Mouse (Mus musculus) heart, embryonic 15.5 days (tissue): ENCODE data around the gene Becn1. TPM values are rescaled to one million over a fixed set of nuclear protein-coding genes. Genes with fewer than 3 reads are reported as not detected.
A peak's percentile ranks its signal among the peaks of the same experiment; 100 is the strongest.

Experiments
- ATAC-seq: fragments of 200-750 bp; cut with Nextera tagmentation; replicated peaks from 2 replicates; pipeline ENCODE4 v1.8.0; 2017; ENCODE audit warnings: low read depth, moderate TSS enrichment; ENCODE audit not compliant: insufficient number of reproducible peaks, insufficient read depth, low FRiP score
- H3K27ac ChIP-seq: fragments of 300-500 bp; sonication (generic); 2 replicates; pipeline ENCODE4 v1.5.1; 2015; ENCODE audit warnings: mild to moderate bottlenecking, inconsistent platforms
- H3K27me3 ChIP-seq: fragments of 300-500 bp; sonication (generic); 2 replicates; pipeline ENCODE4 v1.6.1; 2015; ENCODE audit warnings: inconsistent platforms
- H3K36me3 ChIP-seq: fragments of 300-500 bp; sonication (generic); 2 replicates; pipeline ENCODE4 v1.6.1; 2015; ENCODE audit warnings: mild to moderate bottlenecking, inconsistent platforms
- H3K4me1 ChIP-seq: fragments of 300-500 bp; sonication (generic); replicated peaks from 2 replicates; pipeline ENCODE4 v1.6.1; 2015; ENCODE audit warnings: inconsistent platforms
- H3K4me2 ChIP-seq: fragments of 300-500 bp; sonication (generic); 2 replicates; pipeline ENCODE4 v1.6.1; 2015; ENCODE audit warnings: inconsistent platforms, mild to moderate bottlenecking, moderate library complexity
- H3K4me3 ChIP-seq: fragments of 300-500 bp; sonication (generic); 2 replicates; pipeline ENCODE4 v1.5.1; 2015; ENCODE audit warnings: mild to moderate bottlenecking, inconsistent platforms
- H3K9ac ChIP-seq: fragments of 300-500 bp; sonication (generic); 2 replicates; pipeline ENCODE4 v1.6.1; 2015; ENCODE audit warnings: mild to moderate bottlenecking, inconsistent platforms
- H3K9me3 ChIP-seq: fragments of 300-500 bp; sonication (generic); replicated peaks from 2 replicates; pipeline ENCODE4 v1.6.1; 2016; ENCODE audit warnings: inconsistent platforms
- WGBS: fragments of 180-500 bp; shearing (Covaris S2); methylation state at CpG from one replicate; pipeline ENCODE4 v1.1.7; 2015; ENCODE audit warnings: mixed read lengths; 5-methylcytosine and 5-hydroxymethylcytosine counted together
- polyA plus RNA-seq: library from polyadenylated mRNA; unstranded; fragments of >200 nt; fragmentation: Nextera tagmentation; extraction: Ambion mirVana; gene quantifications from 2 replicates; pipeline ENCODE4 v1.2.1, GENCODE M21; 2015

Gene Becn1
- polyA plus RNA-seq, 1 experiment from 2014 or later, result 114 TPM

DNA sequence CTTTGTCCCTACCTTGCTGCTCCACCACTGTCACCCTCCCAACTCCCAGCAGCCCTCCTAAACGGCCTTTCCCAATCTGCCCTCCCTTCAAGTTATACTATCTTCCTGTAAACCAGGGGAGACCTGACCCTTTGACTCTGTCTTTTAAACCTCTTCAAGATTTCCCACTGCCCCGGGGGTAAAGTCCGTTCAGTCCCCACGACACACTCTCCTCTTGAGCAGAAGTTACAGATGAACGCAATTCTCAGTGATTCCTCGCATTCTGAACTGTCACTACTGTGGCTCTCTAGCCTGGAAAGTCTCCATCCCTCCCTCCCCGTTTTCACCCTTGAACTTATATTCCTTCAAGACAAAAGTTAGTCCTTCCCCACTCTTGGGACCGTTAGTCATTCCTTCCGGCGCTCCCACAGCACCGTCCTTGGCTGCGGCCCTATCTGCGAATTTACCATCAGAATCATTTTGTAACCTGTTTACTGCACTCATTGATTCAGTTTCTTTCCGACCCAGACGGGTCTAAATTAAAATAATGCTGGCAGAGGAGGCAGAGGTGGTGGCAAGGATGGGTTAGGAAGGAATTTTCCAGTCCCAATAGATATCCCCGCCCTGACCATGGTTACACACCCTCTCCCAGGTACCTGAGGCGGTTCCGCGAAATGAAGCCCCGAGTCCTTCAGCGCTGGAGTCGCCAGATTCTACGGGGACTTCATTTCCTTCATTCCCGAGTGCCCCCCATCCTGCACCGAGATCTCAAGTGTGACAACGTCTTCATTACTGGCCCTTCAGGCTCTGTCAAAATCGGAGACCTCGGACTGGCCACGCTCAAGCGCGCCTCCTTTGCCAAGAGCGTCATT, 38.7 kb downstream of the Becn1 start:
- H3K27ac ChIP-seq, result no peak overlapping the region
- peaks cover 46% of the 10 kb centered on the region for H3K27me3 ChIP-seq
- ATAC-seq, result no peak
- 12% methylated on average over 32 of the region's 32 CpGs for WGBS
- H3K4me3 ChIP-seq, result peak overlapping the region; percentile 36
- H3K36me3 ChIP-seq, result no peaks in the 10 kb centered on the region
- H3K4me2 ChIP-seq, result peak overlapping the region; percentile 97
- H3K9ac ChIP-seq, result no peak overlapping the region
- peaks cover 60% of the 10 kb centered on the region for H3K4me1 ChIP-seq
- H3K9me3 ChIP-seq, result no peaks in the 10 kb centered on the region

GRCm38 (mm10) chr11:101262272-101262967, 39.7 kb downstream of the Becn1 start:
- Histone ChIP-seq H3K9ac (peak overlapping the region; percentile 16; the same call in 1 of the 2 replicates), H3K4me3 (peak overlapping the region; percentile 36), H3K27me3 (peaks cover 46% of the 10 kb centered on the region), H3K4me2 (peak overlapping the region; percentile 97), H3K4me1 (peaks cover 64% of the 10 kb centered on the region), H3K27ac (no peak overlapping the region), H3K9me3 (no peaks in the 10 kb centered on the region), H3K36me3 (0 out of 2 replicates have a peak, but pooled peaks cover 4% of the 10 kb centered on the region)
- WGBS, result 4% methylated on average over 24 of the region's 24 CpGs
- no peak for ATAC-seq

- Histone ChIP-seq H3K27ac (peak overlapping the region; percentile 82), H3K4me3 (peak overlapping the region; percentile 65), H3K36me3 (0 out of 2 replicates have a peak, but pooled peaks cover 4% of the 10 kb centered on the region), H3K9me3 (no peaks in the 10 kb centered on the region), H3K4me2 (peak overlapping the region; percentile 97), H3K27me3 (peaks cover 37% of the 10 kb centered on the region), H3K4me1 (peaks cover 73% of the 10 kb centered on the region), H3K9ac (peak overlapping the region; percentile 73)
- no peak for ATAC-seq
- WGBS, result 2% methylated on average over 30 of the region's 30 CpGs
These were observed 41.2 kb downstream of the Becn1 start for GRCm38 (mm10) chr11:101260826-101261380.

DNA sequence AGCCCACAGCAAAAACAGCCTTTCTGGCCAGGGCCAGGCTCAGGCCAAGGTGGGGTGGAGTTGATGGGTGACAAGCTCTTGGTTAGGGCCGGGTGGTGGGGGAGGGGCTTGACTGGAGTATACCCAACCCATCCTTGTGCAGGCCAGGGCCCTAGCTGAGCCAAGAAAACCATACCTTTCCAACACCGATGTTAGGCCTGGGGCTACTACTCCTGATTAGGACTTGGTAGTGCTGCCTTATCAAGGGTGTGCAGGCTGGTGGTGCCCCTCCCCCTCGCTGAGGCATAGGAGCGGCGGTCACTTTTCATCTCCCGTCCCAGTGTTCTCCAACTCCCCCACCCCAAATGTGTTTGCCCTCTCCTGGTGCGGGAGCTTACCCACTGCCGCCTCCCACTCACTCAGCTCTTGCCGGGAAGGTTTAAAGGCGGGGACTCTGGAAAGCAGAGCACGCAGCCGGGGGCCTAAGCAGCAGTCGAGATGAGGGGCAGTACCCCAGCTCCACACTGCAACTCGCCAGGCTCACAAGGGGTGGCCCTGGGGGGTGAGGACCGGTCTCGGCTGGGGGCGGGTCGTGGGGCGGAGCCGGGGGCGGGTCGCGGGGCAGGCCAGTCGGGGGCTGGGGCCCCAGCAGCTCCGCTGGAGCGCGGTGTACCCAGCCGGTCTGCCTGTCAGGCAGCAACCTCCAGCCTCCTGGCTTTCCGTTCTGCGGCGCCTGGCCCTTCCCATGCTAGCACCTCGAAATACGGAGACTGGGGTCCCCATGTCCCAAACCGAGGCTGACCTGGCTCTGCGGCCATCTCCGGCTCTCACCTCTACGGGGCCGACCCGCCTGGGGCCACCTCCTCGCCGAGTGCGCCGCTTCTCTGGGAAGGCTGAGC, 41.9 kb downstream of the Becn1 start, which contains the start of gene Wnk4:
TSS of gene Wnk4 (plus strand) at position 620 of the 878 bp plus-strand sequence.
- WGBS, result under 1% methylated on average over 40 of the region's 43 CpGs
- H3K4me1 ChIP-seq, result peaks cover 75% of the 10 kb centered on the region

DNA sequence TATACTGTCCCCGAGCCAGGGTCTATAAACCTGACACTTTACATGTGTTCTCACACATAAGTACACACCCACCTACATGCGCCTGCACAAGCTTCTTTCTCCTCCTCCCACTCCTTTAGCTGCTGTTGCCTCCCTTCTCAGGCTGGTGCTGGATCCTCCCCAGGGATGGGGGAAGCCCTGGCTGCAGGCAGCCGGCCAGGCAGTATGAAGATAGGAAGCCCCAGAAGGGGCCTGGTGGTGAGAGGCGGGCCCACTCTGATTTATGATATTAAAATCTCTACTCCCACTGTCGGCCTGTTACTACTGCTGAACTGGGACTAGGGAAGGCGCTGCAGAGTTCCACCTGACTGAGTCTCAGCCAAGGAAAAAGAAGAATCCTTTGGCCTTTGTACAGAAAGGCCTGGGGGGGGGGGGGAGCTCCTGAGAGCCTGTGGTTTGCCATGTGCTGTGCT, 42.8 kb downstream of the Becn1 start:
- 0 out of 2 replicates have a peak, but pooled peaks cover 4% of the 10 kb centered on the region for H3K36me3 ChIP-seq
- H3K27me3 ChIP-seq, result peaks cover 25% of the 10 kb centered on the region
- H3K4me1 ChIP-seq, result peaks cover 74% of the 10 kb centered on the region
- 13% methylated on average over 6 of the region's 6 CpGs for WGBS
- ATAC-seq, result peak; percentile 36; the same call in 1 of the 2 replicates
- peak overlapping the region; percentile 82 for H3K27ac ChIP-seq
- 0 out of 2 replicates have a peak overlapping the region, but pooled peaks have one; percentile 22 for H3K9ac ChIP-seq
- no peaks in the 10 kb centered on the region for H3K9me3 ChIP-seq
- peak overlapping the region; percentile 97 for H3K4me2 ChIP-seq
- H3K4me3 ChIP-seq, result peak overlapping the region; percentile 65; the same call in 1 of the 2 replicates

More for the DNA sequence above, 41.9 kb downstream of the Becn1 start, which contains the start of gene Wnk4:
- Histone ChIP-seq H3K27me3 (peaks cover 32% of the 10 kb centered on the region), H3K27ac (peak within 1 kb of the TSS; percentile 82), H3K9me3 (no peaks in the 10 kb centered on the region), H3K9ac (peak within 1 kb of the TSS; percentile 73), H3K4me2 (peak within 1 kb of the TSS; percentile 97), H3K36me3 (0 out of 2 replicates have a peak, but pooled peaks cover 4% of the 10 kb centered on the region), H3K4me3 (peak within 1 kb of the TSS; percentile 65)
- ATAC-seq, result peak; percentile 83

DNA sequence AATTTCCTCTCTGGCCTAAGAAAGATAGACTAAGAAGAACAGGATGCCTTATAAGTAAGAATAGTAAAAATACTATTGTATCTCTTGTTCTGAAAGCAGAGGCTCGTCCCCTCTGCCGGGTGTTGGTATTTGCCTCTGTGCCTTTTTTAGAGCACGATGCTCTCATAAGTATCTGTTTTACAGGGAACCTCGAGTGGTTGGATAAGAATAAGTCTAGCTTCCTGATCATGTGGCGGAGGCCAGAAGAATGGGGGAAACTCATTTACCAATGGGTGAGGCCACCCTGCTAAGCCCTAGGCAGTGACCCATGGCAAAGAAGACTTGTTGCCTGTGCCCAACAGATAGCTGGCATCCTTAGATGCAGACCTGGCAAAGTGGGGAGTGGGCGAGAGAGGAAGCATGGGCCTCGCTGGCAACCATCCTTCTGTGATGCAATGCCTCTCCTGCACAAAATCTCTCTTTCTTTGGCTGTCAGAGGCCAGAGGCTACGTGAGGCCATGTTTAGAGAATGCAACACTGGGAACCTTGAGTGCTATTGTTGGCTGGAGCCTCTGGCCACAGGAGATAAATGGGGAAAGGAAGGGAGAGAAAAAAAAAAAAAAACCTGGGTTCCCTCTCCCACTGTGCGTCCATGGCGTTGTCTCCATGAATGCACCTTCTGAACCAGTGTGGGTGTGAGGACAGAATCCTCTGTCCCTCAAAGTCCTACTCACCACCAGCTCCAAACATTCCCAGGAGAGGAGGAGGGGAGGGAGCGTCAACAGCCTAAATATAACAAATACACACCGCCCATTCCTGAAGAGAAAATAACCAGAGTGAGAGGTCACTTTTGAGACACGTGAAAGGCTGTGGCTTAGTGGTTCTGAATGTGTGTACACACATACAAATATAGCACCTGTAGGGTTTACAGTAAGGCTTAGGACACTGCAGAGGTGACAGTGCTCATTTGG, 46.0 kb downstream of the Becn1 start:
- no peak overlapping the region for H3K4me3 ChIP-seq
- H3K9me3 ChIP-seq, result no peaks in the 10 kb centered on the region
- no peak overlapping the region; the same call in 1 of the 2 replicates for H3K4me2 ChIP-seq
- WGBS, result 51% methylated on average over 13 of the region's 13 CpGs
- peak overlapping the region; percentile 77 for H3K27ac ChIP-seq
- no peaks in the 10 kb centered on the region for H3K27me3 ChIP-seq
- H3K4me1 ChIP-seq, result peaks cover 60% of the 10 kb centered on the region
- 0 out of 2 replicates have a peak, but pooled peaks cover 4% of the 10 kb centered on the region for H3K36me3 ChIP-seq
- no peak overlapping the region for H3K9ac ChIP-seq
- ATAC-seq, result no peak

DNA sequence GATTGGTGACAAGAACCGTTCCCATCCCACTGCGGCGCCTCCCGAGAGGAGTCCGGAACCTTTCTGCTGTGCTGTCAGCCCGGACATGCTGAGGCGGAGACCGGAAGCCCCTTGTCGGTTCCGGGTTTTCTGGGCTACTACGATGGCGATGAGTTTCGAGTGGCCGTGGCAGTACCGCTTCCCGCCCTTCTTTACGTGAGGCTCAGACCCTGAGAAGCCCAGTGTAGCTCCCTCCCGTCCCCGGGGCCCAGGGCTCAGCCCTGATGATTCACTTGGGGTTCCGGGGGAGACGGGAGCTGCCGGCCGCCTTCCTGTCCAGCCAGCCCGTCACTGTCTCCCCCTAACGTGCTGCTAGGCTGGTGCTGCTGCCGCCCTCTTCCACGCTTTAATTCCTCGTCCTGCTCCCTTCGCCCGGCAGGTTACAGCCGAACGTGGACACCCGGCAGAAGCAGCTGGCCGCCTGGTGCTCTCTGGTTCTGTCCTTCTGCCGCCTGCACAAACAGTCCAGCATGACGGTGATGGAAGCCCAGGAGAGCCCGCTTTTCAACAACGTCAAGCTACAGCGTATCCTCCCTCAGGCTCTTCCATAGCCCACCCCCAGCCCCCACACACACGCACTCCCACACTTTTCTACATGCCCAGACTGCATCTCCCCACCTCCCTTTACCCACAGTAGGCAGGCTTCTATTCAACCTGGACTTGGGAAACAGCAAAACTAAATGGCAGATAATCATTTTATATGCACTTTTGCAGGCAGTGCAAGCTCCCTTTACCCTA, 48.3 kb downstream of the Becn1 start, which contains the start of gene Vps25:
TSS of gene Vps25 (plus strand) at position 95 of the 777 bp plus-strand sequence.
- Histone ChIP-seq H3K27ac (peak within 1 kb of the TSS; percentile 91), H3K4me3 (peak within 1 kb of the TSS; percentile 74), H3K9ac (peak within 1 kb of the TSS; percentile 82), H3K36me3 (0 out of 2 replicates have a peak, but pooled peaks cover 4% of the 10 kb centered on the region), H3K27me3 (no peaks in the 10 kb centered on the region), H3K4me2 (peak within 1 kb of the TSS; percentile 87), H3K9me3 (no peaks in the 10 kb centered on the region), H3K4me1 (peaks cover 38% of the 10 kb centered on the region)
- peak; percentile 71 for ATAC-seq
- under 1% methylated on average over 40 of the region's 40 CpGs for WGBS

DNA sequence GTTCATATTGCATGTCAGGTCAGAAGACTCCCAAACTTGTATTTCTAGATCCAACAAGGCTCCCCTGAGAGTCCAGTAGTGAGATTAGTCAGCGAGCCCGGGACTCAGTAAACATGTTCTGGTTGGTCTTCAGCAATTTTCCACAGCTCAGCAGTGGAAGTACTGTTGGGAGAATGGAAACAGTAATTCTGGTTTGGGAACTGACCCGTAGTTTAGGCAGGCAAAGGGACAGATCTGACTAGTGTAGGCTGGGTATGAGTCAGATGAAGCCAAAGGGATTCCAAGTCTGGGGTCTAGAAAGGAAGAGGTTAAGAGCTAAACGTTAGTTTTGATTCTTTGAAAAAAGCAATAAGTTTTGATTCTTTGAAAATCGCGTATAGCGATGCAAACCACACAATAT, 49.1 kb downstream of the Becn1 start:
- WGBS, result 8% methylated on average over 7 of the region's 7 CpGs
- Histone ChIP-seq H3K27ac (peak overlapping the region; percentile 91), H3K4me2 (peak overlapping the region; percentile 87), H3K36me3 (0 out of 2 replicates have a peak, but pooled peaks cover 1% of the 10 kb centered on the region), H3K9me3 (no peaks in the 10 kb centered on the region), H3K4me1 (peaks cover 30% of the 10 kb centered on the region), H3K9ac (peak overlapping the region; percentile 82), H3K4me3 (peak overlapping the region; percentile 74), H3K27me3 (peaks cover 3% of the 10 kb centered on the region)
- no peak for ATAC-seq

GRCm38 (mm10) chr11:101251031-101251430, 51.1 kb downstream of the Becn1 start:
- no peak overlapping the region for H3K9ac ChIP-seq
- no peak for ATAC-seq
- 69% methylated on average over 2 of the region's 2 CpGs for WGBS

More at GRCm38 (mm10) chr11:101251031-101251430, 51.1 kb downstream of the Becn1 start:
- no peaks in the 10 kb centered on the region for H3K9me3 ChIP-seq
- H3K4me3 ChIP-seq, result no peak overlapping the region
- H3K4me1 ChIP-seq, result peaks cover 28% of the 10 kb centered on the region
- no peaks in the 10 kb centered on the region for H3K36me3 ChIP-seq
- H3K27ac ChIP-seq, result no peak overlapping the region
- H3K4me2 ChIP-seq, result no peak overlapping the region
- peaks cover 22% of the 10 kb centered on the region for H3K27me3 ChIP-seq
